Mouse (Mus musculus): ENCODE data around the gene Olfr159.

- TF ChIP-seq CTCF (IDR thresholded peaks at IDR 0.05; ENCODE audit: borderline replicate concordance, extremely low read depth, insufficient read depth, insufficient read length) (no peak), POLR2A (IDR thresholded peaks at IDR 0.05; ENCODE audit: borderline replicate concordance, extremely low read depth, insufficient read depth, insufficient read length, poor library complexity, severe bottlenecking) (no peak)
Observed at GRCm38 (mm10) chr4:43729794-43730550, 40.8 kb downstream of the Olfr159 start, which contains the start of gene Spaar.

Measured in brain, embryonic 14.5 days (tissue).